13 mouse cellular contexts compared by ENCODE assay signal in the genomic region with DNA sequence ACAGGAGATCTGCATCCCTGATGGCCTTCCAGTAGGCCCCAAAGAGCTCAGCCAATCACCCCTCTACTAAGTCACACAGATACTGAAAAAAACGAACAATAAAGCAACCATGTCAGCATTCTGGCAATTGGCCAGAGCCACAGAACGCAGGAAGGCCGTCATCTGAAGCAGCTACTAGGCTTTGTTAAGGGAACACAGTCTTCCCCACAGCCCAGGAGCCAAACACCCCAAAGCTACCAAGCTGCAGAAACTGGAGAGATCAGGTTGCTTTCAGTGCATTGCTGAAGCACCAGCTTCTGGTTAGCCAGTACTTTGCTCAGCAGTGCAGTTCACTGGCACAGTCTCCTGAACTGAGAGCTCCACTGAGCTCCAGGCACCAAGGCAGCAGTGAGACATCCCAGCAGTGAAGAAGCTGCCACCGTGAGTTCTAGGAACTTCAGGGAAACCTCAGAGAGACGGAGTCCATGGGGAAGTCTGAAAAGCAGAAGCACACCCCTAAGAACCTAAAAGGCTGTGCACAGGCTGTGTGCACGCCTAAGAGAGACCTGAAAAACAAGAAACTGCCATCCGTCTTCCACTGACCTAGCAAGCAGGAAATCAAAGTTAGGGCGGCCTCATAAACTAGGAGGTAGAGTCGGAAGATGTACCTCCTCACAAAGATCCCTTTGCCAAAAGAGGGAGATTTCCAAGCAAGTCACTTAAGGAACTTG. TPM values are rescaled to one million over a fixed set of nuclear protein-coding genes. Genes with fewer than 3 reads are reported as not detected.
DNase-seq lines count a peak whose midpoint lies in the region; ATAC-seq lines count a peak whose summit lies in the region.
"Had no signal": no experiment of that assay in that cellular context is flagged by ENCODE, and none has a peak within 500 bp of the region (broad histone marks: within the 10 kb centered on the region; RNA-seq: fewer than 3 reads in every experiment).

No protein-coding gene starts in this region.

- no peak for ATAC-seq in forebrain, embryonic 12.5 days (ENCODE audit: low FRiP score)
- no peak for ATAC-seq in forebrain, embryonic 15.5 days (replicated peaks)
- ATAC-seq in kidney, embryonic 15.5 days (replicated peaks; ENCODE audit: low FRiP score), result no peak
- ATAC-seq in erythroid progenitor cell, adult 5-6 weeks (replicated peaks; ENCODE audit: low FRiP score, poor library complexity, severe bottlenecking), result no peak
- ATAC-seq: Patski had no signal

- no peak overlapping the region for H3K4me3 ChIP-seq in forebrain, embryonic 12.5 days (replicated peaks)
- no peak overlapping the region for H3K4me3 ChIP-seq in forebrain, embryonic 15.5 days
- no peak overlapping the region for H3K4me3 ChIP-seq in kidney, embryonic 15.5 days (replicated peaks)
- H3K4me3 ChIP-seq: embryonic facial prominence, embryonic 12.5 days had no signal

- H3K36me3 ChIP-seq in forebrain, embryonic 12.5 days (replicated peaks), result peaks cover 60% of the 10 kb centered on the region
- peaks cover 54% of the 10 kb centered on the region for H3K36me3 ChIP-seq in forebrain, embryonic 15.5 days
- H3K36me3 ChIP-seq in kidney, embryonic 15.5 days, result peaks cover 79% of the 10 kb centered on the region

- H3K27me3 ChIP-seq in forebrain, embryonic 12.5 days, result no peaks in the 10 kb centered on the region
- H3K27me3 ChIP-seq in forebrain, embryonic 15.5 days, result no peaks in the 10 kb centered on the region
- H3K27me3 ChIP-seq in kidney, embryonic 15.5 days, result no peaks in the 10 kb centered on the region
- H3K27me3 ChIP-seq: embryonic facial prominence, embryonic 12.5 days; Patski had no signal

- 0 out of 2 replicates have a peak overlapping the region, but pooled peaks have one; percentile 22 for H3K27ac ChIP-seq in forebrain, embryonic 12.5 days
- no peak overlapping the region for H3K27ac ChIP-seq in forebrain, embryonic 15.5 days (replicated peaks)
- no peak overlapping the region for H3K27ac ChIP-seq in kidney, embryonic 15.5 days
- H3K27ac ChIP-seq: embryonic facial prominence, embryonic 12.5 days; liver, embryonic 14.5 days had no signal

- H3K4me1 ChIP-seq in forebrain, embryonic 12.5 days, result no peaks in the 10 kb centered on the region
- no peaks in the 10 kb centered on the region for H3K4me1 ChIP-seq in forebrain, embryonic 15.5 days
- H3K4me1 ChIP-seq in kidney, embryonic 15.5 days, result no peaks in the 10 kb centered on the region
- H3K4me1 ChIP-seq: embryonic facial prominence, embryonic 12.5 days had no signal

- no peak overlapping the region for H3K4me2 ChIP-seq in forebrain, embryonic 12.5 days
- no peak overlapping the region for H3K4me2 ChIP-seq in forebrain, embryonic 15.5 days (replicated peaks)
- H3K4me2 ChIP-seq in kidney, embryonic 15.5 days, result no peak overlapping the region
- H3K4me2 ChIP-seq: embryonic facial prominence, embryonic 12.5 days had no signal

- H3K9ac ChIP-seq in forebrain, embryonic 12.5 days, result no peak overlapping the region
- no peak overlapping the region for H3K9ac ChIP-seq in forebrain, embryonic 15.5 days (replicated peaks)
- no peak overlapping the region for H3K9ac ChIP-seq in kidney, embryonic 15.5 days
- H3K9ac ChIP-seq: embryonic facial prominence, embryonic 12.5 days; liver, embryonic 14.5 days had no signal

- no peaks in the 10 kb centered on the region for H3K9me3 ChIP-seq in forebrain, embryonic 12.5 days
- H3K9me3 ChIP-seq in forebrain, embryonic 15.5 days, result no peaks in the 10 kb centered on the region
- no peaks in the 10 kb centered on the region for H3K9me3 ChIP-seq in kidney, embryonic 15.5 days (replicated peaks)
- H3K9me3 ChIP-seq: embryonic facial prominence, embryonic 12.5 days had no signal

- DNase-seq in kidney, adult 9 months, result peak; percentile 19
- DNase-seq in adrenal gland, postnatal 36 days, result peak; percentile 60 to 61
- DNase-seq in kidney, postnatal 36 days, result peak; percentile 20 to 45
- no peak for DNase-seq in cerebellum, adult 11-12 months
- DNase-seq: layer of hippocampus, adult 9-11 months; right cerebral cortex, postnatal 14 days had no signal

- 80% methylated on average over 9 of the region's 9 CpGs for WGBS in forebrain, embryonic 12.5 days
- WGBS in forebrain, embryonic 15.5 days, result 65% methylated on average over 9 of the region's 9 CpGs
- WGBS in kidney, embryonic 15.5 days, result 70% methylated on average over 9 of the region's 9 CpGs

RNA-seq across cellular contexts. Expression of a gene that starts 21.9 kb away (rescaled TPM):
- polyA plus RNA-seq in forebrain, embryonic 12.5 days (2016; fragmentation: Nextera tagmentation; extraction: Ambion mirVana), result 20.3 and 24.2 TPM in 2 replicates
- 16.6 and 20.7 TPM in 2 replicates for polyA plus RNA-seq in forebrain, embryonic 15.5 days (2015; fragmentation: Nextera tagmentation; extraction: Ambion mirVana)
- polyA plus RNA-seq in kidney, embryonic 15.5 days (2015; fragmentation: Nextera tagmentation; extraction: Ambion mirVana), result 27.5 and 31.5 TPM in 2 replicates
- total RNA-seq in adrenal gland, postnatal 36 days (2021), result 10 to 100 TPM; 31.9 to 42.0 TPM
- total RNA-seq in erythroid progenitor cell, adult 5-6 weeks (2015; ENCODE audit: low replicate concordance), result 2.9 and 17.3 TPM in 2 replicates
- total RNA-seq in erythroid progenitor cell, adult 5-6 weeks (2017; ENCODE audit: low replicate concordance), result 1.8 and 2.4 TPM in 2 replicates

RNA-seq across cellular contexts. Expression of a gene that starts 21.9 kb away (rescaled TPM):
- 22.0 and 22.4 TPM in 2 replicates for polyA plus RNA-seq in forebrain, embryonic 12.5 days (2016; fragmentation: Nextera tagmentation; extraction: Ambion mirVana)
- polyA plus RNA-seq in forebrain, embryonic 15.5 days (2015; fragmentation: Nextera tagmentation; extraction: Ambion mirVana), result 23.4 and 24.6 TPM in 2 replicates
- 19.9 TPM in 2 replicates for polyA plus RNA-seq in kidney, embryonic 15.5 days (2015; fragmentation: Nextera tagmentation; extraction: Ambion mirVana)
- total RNA-seq in adrenal gland, postnatal 36 days (2021), result 10 to 100 TPM; 11.9 to 25.7 TPM
- 4.2 and 46.9 TPM in 2 replicates for total RNA-seq in erythroid progenitor cell, adult 5-6 weeks (2015; ENCODE audit: low replicate concordance)
- total RNA-seq in erythroid progenitor cell, adult 5-6 weeks (2017; ENCODE audit: low replicate concordance), result 0.61 and 3.3 TPM in 2 replicates
